Mouse (Mus musculus) hindlimb bud, embryonic 11.5 days (tissue): ENCODE data around the gene Abca3.

Source experiments
- DNase-seq: peaks from one replicate; pipeline ENCODE4 v3.0.0-alpha.2; 2012; ENCODE audit warnings: low read depth, low spot score; ENCODE audit errors: extremely low spot score

Abca3 gene

DNA sequence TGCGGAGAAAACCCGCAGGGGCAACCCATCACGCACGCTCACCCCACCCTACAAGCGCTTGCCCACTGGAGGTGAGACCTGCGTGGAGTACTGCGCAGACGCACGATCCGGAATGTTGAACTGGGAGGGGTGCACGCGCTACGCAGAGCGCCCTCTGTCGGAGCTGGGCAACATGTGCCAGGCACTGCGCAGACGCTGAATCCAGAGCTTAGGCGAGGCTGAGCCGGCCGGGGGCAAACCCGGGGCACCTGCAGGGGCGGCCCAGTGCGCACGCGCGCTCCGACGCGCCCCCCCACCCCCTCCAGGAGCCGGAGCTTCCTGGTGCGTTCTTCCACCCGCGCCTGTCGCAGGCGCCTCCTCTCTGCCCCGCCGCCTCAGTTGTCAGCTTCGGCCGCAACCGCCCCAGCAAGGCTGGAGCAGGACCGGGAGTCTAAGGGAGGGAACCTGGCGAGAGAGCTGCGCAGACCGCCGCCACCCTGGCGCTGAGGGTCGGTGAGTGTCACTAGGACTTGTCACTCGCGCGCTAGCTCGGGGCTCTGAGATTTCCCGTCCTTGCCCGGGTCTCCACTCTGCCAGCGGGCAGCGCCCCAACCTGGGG lies at the start of gene Abca3:
TSS of gene Abca3 (plus strand) at position 191 of the 598 bp plus-strand sequence.
- DNase-seq, result peak; percentile 87

- no peak for DNase-seq
These were observed 44.2 kb upstream of the Abca3 start for GRCm38 (mm10) chr17:24307500-24307899.

GRCm38 (mm10) chr17:24320826-24321225 lies 30.9 kb upstream of the Abca3 start:
- no peak for DNase-seq

DNA sequence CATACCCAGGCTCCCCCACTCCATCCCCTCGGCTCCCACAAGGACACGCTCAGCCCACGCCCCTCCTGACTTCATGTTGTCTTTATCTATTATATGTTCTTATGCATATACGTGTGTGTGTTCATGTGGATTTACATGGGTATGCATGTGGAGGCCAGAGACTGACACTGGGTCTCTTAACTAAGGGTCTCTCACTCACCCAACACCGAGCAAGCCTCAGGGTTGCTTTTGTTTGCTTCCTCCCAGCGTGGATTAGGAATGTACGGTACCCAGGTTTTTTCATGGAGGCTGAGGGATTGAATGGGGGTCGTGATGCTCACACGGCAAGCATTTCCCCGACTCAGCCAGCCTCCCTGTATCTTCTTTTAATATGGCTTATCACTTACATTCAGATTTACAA lies 26.7 kb upstream of the Abca3 start:
- DNase-seq, result no peak

DNA sequence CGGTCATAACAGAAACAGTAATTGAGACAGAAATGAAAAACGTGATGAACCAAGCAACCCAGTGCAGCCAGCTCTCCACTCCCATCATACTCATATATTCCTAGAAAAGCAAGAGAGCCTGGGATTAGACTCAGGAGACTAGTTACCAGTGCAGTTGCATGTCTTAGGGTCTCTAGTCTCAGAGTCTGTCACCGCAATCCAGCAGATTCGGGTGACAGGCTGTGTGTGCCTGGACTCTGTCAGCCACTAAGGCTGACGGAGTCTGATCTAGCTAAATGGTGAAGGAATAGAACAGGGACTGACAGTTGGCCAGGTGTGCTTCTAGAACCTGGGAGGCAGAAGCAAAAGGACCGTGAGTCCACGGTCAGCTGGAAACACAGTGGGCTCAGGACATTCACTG lies 24.1 kb upstream of the Abca3 start:
- DNase-seq, result no peak

- DNase-seq, result no peak
These were observed 7.1 kb upstream of the Abca3 start for GRCm38 (mm10) chr17:24344672-24345071.

DNA sequence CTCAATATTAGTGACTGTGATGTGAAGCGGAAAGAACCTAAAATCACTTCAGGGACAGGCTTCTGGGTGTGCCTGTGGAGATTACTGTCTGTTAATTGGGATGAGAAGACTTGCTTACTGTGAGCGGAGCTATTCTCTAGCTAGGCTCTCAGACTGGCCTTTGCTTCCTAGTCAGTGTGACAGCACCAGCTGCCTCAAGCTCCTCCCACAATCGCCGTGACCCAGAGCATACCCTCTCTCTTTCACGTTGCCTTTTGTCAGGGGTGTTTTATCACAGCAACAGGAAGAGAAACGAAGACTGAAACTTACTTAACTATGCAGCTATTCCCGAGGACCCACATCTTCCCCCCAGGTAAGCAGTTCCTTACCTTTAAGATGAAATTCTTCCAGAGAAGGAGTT lies 4.9 kb upstream of the Abca3 start:
- DNase-seq, result no peak

- DNase-seq, result no peak
These were observed 2.6 kb upstream of the Abca3 start for GRCm38 (mm10) chr17:24349176-24349575.

GRCm38 (mm10) chr17:24350926-24351759 lies 607 bp upstream of the Abca3 start, which contains the start of gene Abca17:
Abca17 (minus strand) TSS chr17:24351068.
- no peak for DNase-seq

DNA sequence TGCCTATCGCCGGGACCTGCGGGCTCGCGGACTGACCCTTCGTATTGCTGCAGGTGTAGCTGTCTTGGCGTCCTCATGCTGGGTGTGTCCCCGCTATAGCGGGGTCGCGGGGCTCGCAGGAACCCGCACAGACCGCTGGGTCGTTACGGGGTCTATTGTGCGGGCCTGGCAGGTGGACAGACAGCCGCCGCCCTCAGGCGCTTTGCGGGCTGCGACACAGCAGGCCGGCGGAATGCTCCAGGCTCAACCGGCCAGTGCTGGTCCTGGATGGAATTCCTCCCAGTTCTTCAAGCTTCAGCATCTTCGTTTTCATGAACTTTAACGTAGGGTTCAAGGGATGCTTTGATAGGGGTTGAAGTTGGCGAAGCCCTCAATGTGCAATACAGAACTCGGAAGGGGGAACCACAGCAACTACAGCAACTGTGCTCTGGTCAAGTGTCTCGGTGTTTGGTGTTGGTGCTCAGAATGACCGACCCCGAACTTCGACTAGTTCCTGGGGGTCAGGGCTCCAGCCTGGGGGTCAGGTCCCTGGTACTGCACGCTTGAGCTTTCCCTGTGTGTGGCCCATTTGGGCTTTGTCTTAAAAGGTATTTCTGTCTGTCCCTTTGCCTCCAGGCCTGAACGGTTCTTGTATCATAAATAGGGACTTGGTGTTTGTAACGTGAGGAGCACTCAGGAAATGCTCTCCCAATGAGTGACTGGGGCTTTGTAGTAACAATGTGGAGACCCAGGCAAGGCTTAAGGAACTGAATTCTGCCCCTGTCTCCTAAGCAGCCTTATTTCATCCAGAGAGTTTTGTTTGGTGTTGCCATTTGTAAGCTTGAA lies 832 bp downstream of the Abca3 start:
- DNase-seq, result no peak

DNA sequence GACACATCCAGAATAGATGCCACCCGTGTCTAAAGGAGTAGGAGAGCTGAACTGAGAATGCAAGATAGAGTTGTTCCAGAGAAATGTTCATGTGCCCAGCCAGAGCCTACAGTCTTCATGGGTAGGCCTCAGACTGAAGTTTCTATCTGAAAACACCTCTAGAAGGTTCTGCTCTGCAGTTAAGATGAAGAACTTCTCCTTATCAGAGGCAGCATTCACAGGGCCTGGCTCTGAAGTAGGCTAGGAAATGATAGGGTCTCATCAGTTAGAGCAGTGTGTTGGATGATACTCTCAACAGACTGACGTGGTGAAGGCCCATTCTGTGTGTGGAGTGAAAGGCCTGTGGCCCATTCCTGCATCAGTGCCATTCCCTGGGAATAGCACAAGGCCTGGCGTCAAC lies 2.2 kb downstream of the Abca3 start:
- DNase-seq, result no peak

GRCm38 (mm10) chr17:24355284-24355683 lies 3.5 kb downstream of the Abca3 start:
- no peak for DNase-seq

- no peak for DNase-seq
These were observed 7.3 kb downstream of the Abca3 start for GRCm38 (mm10) chr17:24359006-24359405.

GRCm38 (mm10) chr17:24359903-24360302 lies 8.2 kb downstream of the Abca3 start:
- no peak for DNase-seq

- DNase-seq, result no peak
These were observed 9.1 kb downstream of the Abca3 start for GRCm38 (mm10) chr17:24360841-24361240.

GRCm38 (mm10) chr17:24361291-24361690 lies 9.5 kb downstream of the Abca3 start:
- DNase-seq, result no peak

- DNase-seq, result no peak
These were observed 10.8 kb downstream of the Abca3 start for GRCm38 (mm10) chr17:24362527-24362926.

DNA sequence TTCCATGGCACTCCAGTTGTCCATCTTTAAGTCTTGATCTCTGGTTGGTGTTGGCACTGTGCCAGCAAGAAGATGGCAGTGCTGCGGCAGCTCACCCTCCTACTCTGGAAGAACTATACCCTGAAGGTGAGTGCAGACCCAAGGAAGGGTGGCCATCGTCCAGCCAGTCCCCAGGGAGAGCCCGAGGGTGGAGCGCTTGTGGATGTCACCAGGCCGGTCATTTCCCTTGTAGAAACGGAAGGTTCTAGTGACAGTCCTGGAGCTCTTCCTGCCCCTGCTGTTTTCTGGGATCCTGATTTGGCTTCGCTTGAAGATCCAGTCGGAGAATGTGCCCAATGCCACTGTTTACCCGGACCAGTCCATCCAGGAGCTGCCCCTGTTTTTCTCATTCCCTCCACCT lies 12.7 kb downstream of the Abca3 start:
- no peak for DNase-seq

- DNase-seq, result no peak
These were observed 14.1 kb downstream of the Abca3 start for GRCm38 (mm10) chr17:24365863-24366262.

DNA sequence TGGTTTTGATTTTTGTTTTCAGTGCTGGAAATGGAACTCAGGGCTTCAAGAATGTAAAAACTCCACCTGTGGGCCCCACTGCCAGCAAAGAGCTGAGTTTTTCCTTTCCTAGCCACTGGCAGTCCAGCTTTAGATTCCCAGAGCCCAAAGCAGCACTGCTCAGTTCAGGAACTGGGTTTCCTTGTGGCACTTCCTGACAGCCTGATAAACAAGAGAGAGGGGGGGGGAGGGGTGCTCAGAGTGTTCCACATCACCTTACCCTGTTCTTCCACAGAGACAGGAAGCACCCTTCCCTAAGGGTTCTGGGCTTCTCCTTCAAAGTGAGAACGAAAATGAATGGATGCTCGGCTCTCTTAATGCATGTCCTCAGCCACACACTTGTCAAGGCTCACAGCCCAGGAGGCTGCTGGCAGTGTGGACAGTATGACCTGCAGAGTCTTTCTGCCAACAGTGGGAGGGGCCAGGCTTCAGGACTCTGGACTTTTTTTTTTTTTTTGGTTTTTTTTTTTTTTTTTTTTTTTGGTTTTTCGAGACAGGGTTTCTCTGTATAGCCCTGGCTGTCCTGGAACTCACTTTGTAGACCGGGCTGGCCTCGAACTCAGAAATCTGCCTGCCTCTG lies 23.5 kb downstream of the Abca3 start:
- no peak for DNase-seq

GRCm38 (mm10) chr17:24375886-24376285 lies 24.1 kb downstream of the Abca3 start:
- no peak for DNase-seq
